Mouse (Mus musculus) liver, postnatal 0 days (tissue): ENCODE data around the gene Oard1. TPM values are rescaled to one million over a fixed set of nuclear protein-coding genes. Genes with fewer than 3 reads are reported as not detected.

ENCODE experiments used
- ATAC-seq: fragments of 200-750 bp; cut with Nextera tagmentation; 2 replicates; pipeline ENCODE4 v1.8.0; 2017; ENCODE audit warnings: mild to moderate bottlenecking, moderate library complexity
- DNase-seq: peaks from one replicate; pipeline ENCODE4 v3.0.0-alpha.2; 2016
- H3K27ac ChIP-seq: fragments of 300-500 bp; sonication (generic); 2 replicates; pipeline ENCODE4 v1.5.1; 2014; ENCODE audit warnings: antibody characterized with exemption, moderate library complexity, mild to moderate bottlenecking, low read depth
- H3K27me3 ChIP-seq: fragments of 300-500 bp; sonication (generic); 2 replicates; pipeline ENCODE4 v1.6.1; 2014; ENCODE audit warnings: low read length, control low read depth, mixed read lengths; ENCODE audit not compliant: insufficient read depth
- H3K36me3 ChIP-seq: fragments of 300-500 bp; sonication (generic); replicated peaks from 2 replicates; pipeline ENCODE4 v1.6.1; 2014; ENCODE audit warnings: mild to moderate bottlenecking, control low read depth, low read length, moderate library complexity, mixed read lengths; ENCODE audit not compliant: insufficient read depth
- H3K4me1 ChIP-seq: fragments of 300-500 bp; sonication (generic); 2 replicates; pipeline ENCODE4 v1.6.1; 2014; ENCODE audit warnings: antibody characterized with exemption, mild to moderate bottlenecking, control low read depth; ENCODE audit not compliant: insufficient read depth
- H3K4me2 ChIP-seq: fragments of 300-500 bp; sonication (generic); 2 replicates; pipeline ENCODE4 v1.6.1; 2014; ENCODE audit warnings: low read depth, mild to moderate bottlenecking, low read length, moderate library complexity, mixed read lengths
- H3K4me3 ChIP-seq: fragments of 300-500 bp; sonication (generic); 2 replicates; pipeline ENCODE4 v1.5.1; 2014; ENCODE audit warnings: low read depth, low read length
- H3K9ac ChIP-seq: fragments of 300-500 bp; sonication (generic); replicated peaks from 2 replicates; pipeline ENCODE4 v1.6.1; 2014; ENCODE audit warnings: mild to moderate bottlenecking, moderate library complexity
- H3K9me3 ChIP-seq: fragments of 300-500 bp; sonication (generic); 2 replicates; pipeline ENCODE4 v1.6.1; 2016; ENCODE audit warnings: mild to moderate bottlenecking, control low read depth, low read length, mixed read lengths
- CTCF ChIP-seq: sonication (generic); IDR thresholded peaks from 2 replicates; pipeline ENCODE4 v1.5.1; 2016; ENCODE audit warnings: antibody characterized with exemption, low read depth
- EP300 ChIP-seq: IDR thresholded peaks from 2 replicates; pipeline ENCODE4 v1.6.1; 2016; ENCODE audit warnings: antibody characterized with exemption, low read depth, mild to moderate bottlenecking
- WGBS: fragments of 180-500 bp; shearing (Covaris S2); extraction: QIAGEN DNeasy Blood & Tissue Kit; methylation state at CpG from one replicate; pipeline ENCODE4 v1.1.7; 2014; ENCODE audit not compliant: insufficient replicate concordance; 5-methylcytosine and 5-hydroxymethylcytosine counted together
- polyA plus RNA-seq: library from polyadenylated mRNA; unstranded; fragments of >200 nt; fragmentation: Nextera tagmentation; extraction: Ambion mirVana; gene quantifications from 2 replicates; pipeline ENCODE4 v1.2.1, GENCODE M21; 2015

Oard1 gene
- polyA plus RNA-seq, 1 experiment from 2014 or later, result 30.1 TPM

GRCm38 (mm10) chr17:48442745-48443457, 33.1 kb downstream of the Oard1 start:
- Histone ChIP-seq H3K4me3 (no peak overlapping the region), H3K36me3 (no peaks in the 10 kb centered on the region), H3K4me1 (peaks cover 9% of the 10 kb centered on the region), H3K27ac (no peak overlapping the region), H3K9me3 (no peaks in the 10 kb centered on the region), H3K27me3 (no peaks in the 10 kb centered on the region), H3K4me2 (no peak overlapping the region), H3K9ac (no peak overlapping the region)
- ATAC-seq, result no peak
- WGBS, result 74% methylated on average over 7 of the region's 7 CpGs
- TF ChIP-seq EP300 (no peak), CTCF (peak; percentile 28; the same call in 1 of the 2 replicates)
- no peak for DNase-seq

GRCm38 (mm10) chr17:48443542-48444145, 33.8 kb downstream of the Oard1 start:
- WGBS, result 81% methylated on average over 16 of the region's 16 CpGs
- TF ChIP-seq CTCF, result no peak
- no peak for TF ChIP-seq EP300
- no peak overlapping the region for H3K4me2 ChIP-seq
- H3K27ac ChIP-seq, result no peak overlapping the region
- ATAC-seq (no peak), DNase-seq (no peak)
- no peak overlapping the region for H3K4me3 ChIP-seq
- H3K9ac ChIP-seq, result no peak overlapping the region
- no peaks in the 10 kb centered on the region for H3K36me3 ChIP-seq
- H3K4me1 ChIP-seq, result peaks cover 17% of the 10 kb centered on the region
- no peaks in the 10 kb centered on the region for H3K9me3 ChIP-seq
- H3K27me3 ChIP-seq, result no peaks in the 10 kb centered on the region

GRCm38 (mm10) chr17:48447675-48448074, 37.9 kb downstream of the Oard1 start:
- 58% methylated on average over 8 of the region's 8 CpGs for WGBS
- no peak for DNase-seq
- peaks cover 28% of the 10 kb centered on the region for H3K4me1 ChIP-seq
- H3K9ac ChIP-seq, result 0 out of 2 replicates have a peak overlapping the region, but pooled peaks have one; percentile 57
- peak overlapping the region; percentile 92 for H3K27ac ChIP-seq
- peak; percentile 76 for TF ChIP-seq EP300
- TF ChIP-seq CTCF, result no peak
- H3K9me3 ChIP-seq, result no peaks in the 10 kb centered on the region
- ATAC-seq, result peak; percentile 24
- H3K4me3 ChIP-seq, result no peak overlapping the region
- H3K27me3 ChIP-seq, result no peaks in the 10 kb centered on the region
- H3K4me2 ChIP-seq, result peak overlapping the region; percentile 65
- H3K36me3 ChIP-seq, result peaks cover 4% of the 10 kb centered on the region; the same call in 1 of the 2 replicates

GRCm38 (mm10) chr17:48450666-48451352, 41.0 kb downstream of the Oard1 start:
- H3K27me3 ChIP-seq, result no peaks in the 10 kb centered on the region
- peak; percentile 90 for ATAC-seq
- peak overlapping the region; percentile 64 for H3K9ac ChIP-seq
- peaks cover 34% of the 10 kb centered on the region for H3K4me1 ChIP-seq
- peak overlapping the region; percentile 65 for H3K4me2 ChIP-seq
- peaks cover 4% of the 10 kb centered on the region; the same call in 1 of the 2 replicates for H3K36me3 ChIP-seq
- peak overlapping the region; percentile 40 for H3K4me3 ChIP-seq
- peak; percentile 93 for TF ChIP-seq EP300
- no peak for TF ChIP-seq CTCF
- WGBS, result 57% methylated on average over 13 of the region's 13 CpGs
- DNase-seq, result peak; percentile 78
- peak overlapping the region; percentile 92 for H3K27ac ChIP-seq
- H3K9me3 ChIP-seq, result no peaks in the 10 kb centered on the region

- peaks cover 34% of the 10 kb centered on the region for H3K4me1 ChIP-seq
- H3K27me3 ChIP-seq, result no peaks in the 10 kb centered on the region
- TF ChIP-seq EP300, result no peak
- TF ChIP-seq CTCF, result no peak
- peak within 1 kb of the TSS; percentile 40 for H3K4me3 ChIP-seq
- H3K9me3 ChIP-seq, result no peaks in the 10 kb centered on the region
- ATAC-seq (peak; percentile 72), DNase-seq (peak; percentile 71)
- 41% methylated on average over 7 of the region's 7 CpGs for WGBS
- H3K36me3 ChIP-seq, result peaks cover 4% of the 10 kb centered on the region; the same call in 1 of the 2 replicates
- peak within 1 kb of the TSS; percentile 65 for H3K4me2 ChIP-seq
- peak within 1 kb of the TSS; percentile 92 for H3K27ac ChIP-seq
- peak within 1 kb of the TSS; percentile 64 for H3K9ac ChIP-seq
Measured at GRCm38 (mm10) chr17:48451353-48451675, 41.5 kb downstream of the Oard1 start, which contains the start of gene Tspo2. Gene Tspo2, minus strand, starts transcription at chr17:48451522.
